Mouse (Mus musculus) E14TG2a.4 (cell line): ENCODE measurements around the gene Klhl23.

ENCODE experiments used
- CTCF ChIP-seq: conservative IDR thresholded peaks from 2 replicates; pipeline ENCODE4 v1.5.1; 2014; ENCODE audit warnings: low read length
- NANOG ChIP-seq: IDR thresholded peaks from 2 replicates; pipeline ENCODE4 v1.6.1; 2014; ENCODE audit warnings: borderline replicate concordance, low read length, mixed read lengths

DNA sequence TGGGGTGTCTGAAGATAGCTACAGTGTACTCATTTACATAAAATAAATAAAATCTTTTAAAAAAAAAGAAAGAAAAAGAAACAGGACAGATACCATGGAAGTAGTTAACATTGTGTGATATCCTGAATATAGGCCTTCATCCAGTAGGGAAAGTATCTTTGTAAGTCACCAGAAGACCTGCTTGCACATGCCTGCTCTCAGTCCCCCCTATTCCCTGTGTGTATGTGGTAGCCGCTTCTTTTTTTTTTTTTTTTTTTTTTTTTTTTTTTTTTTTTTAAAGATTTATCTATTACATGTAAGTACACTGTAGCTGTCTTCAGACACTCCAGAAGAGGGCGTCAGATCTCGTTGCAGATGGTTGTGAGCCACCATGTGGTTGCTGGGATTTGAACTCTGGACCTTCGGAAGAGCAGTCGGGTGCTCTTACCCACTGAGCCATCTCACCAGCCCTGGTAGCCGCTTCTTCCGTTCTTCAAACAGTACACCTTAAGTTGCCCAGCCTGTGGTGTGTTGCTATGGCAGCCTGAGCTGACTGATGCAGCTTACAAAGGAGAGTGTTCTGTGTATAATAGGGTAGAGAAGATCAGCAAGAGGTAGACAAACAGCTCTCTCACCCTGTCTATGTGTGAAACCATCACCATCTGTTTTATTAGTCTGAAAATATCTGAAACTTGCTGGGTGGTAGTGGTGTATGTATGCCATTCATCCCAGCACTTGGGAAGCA, 15.7 kb downstream of the Klhl23 start:
- TF ChIP-seq CTCF = no peak
- TF ChIP-seq NANOG = no peak
